Mouse (Mus musculus): Measurements from ENCODE around the gene P2ry12.

P2ry12 gene

GRCm38 (mm10) chr3:59243384-59243783 lies 19.3 kb downstream of the P2ry12 start:
- peak; percentile 84 for ATAC-seq (ENCODE audit: insufficient number of reproducible peaks, low FRiP score, low TSS enrichment)

GRCm38 (mm10) chr3:59234878-59235277 lies 27.8 kb downstream of the P2ry12 start:
- no peak for ATAC-seq (ENCODE audit: insufficient number of reproducible peaks, low FRiP score, low TSS enrichment)

GRCm38 (mm10) chr3:59230912-59231311 lies 31.8 kb downstream of the P2ry12 start:
- ATAC-seq (ENCODE audit: insufficient number of reproducible peaks, low FRiP score, low TSS enrichment), result no peak

- ATAC-seq (ENCODE audit: insufficient number of reproducible peaks, low FRiP score, low TSS enrichment), result no peak
These were observed 33.7 kb downstream of the P2ry12 start for GRCm38 (mm10) chr3:59228730-59229551.

- no peak for ATAC-seq (ENCODE audit: insufficient number of reproducible peaks, low FRiP score, low TSS enrichment)
These were observed 35.0 kb downstream of the P2ry12 start for GRCm38 (mm10) chr3:59227696-59228095.

- no peak for ATAC-seq (ENCODE audit: insufficient number of reproducible peaks, low FRiP score, low TSS enrichment)
These were observed 37.3 kb downstream of the P2ry12 start for GRCm38 (mm10) chr3:59225411-59225810.

- no peak for ATAC-seq (ENCODE audit: insufficient number of reproducible peaks, low FRiP score, low TSS enrichment)
These were observed 40.4 kb downstream of the P2ry12 start for GRCm38 (mm10) chr3:59222303-59222702.

- ATAC-seq (ENCODE audit: insufficient number of reproducible peaks, low FRiP score, low TSS enrichment), result no peak
These were observed 43.3 kb downstream of the P2ry12 start for GRCm38 (mm10) chr3:59219326-59219725.

GRCm38 (mm10) chr3:59217211-59217610 lies 45.5 kb downstream of the P2ry12 start:
- ATAC-seq (ENCODE audit: insufficient number of reproducible peaks, low FRiP score, low TSS enrichment), result no peak

GRCm38 (mm10) chr3:59212404-59212803 lies 50.3 kb downstream of the P2ry12 start:
- no peak for ATAC-seq (ENCODE audit: insufficient number of reproducible peaks, low FRiP score, low TSS enrichment)

GRCm38 (mm10) chr3:59211784-59212183 lies 50.9 kb downstream of the P2ry12 start:
- no peak for ATAC-seq (ENCODE audit: insufficient number of reproducible peaks, low FRiP score, low TSS enrichment)

- no peak for ATAC-seq (ENCODE audit: insufficient number of reproducible peaks, low FRiP score, low TSS enrichment)
These were observed 51.9 kb downstream of the P2ry12 start, which contains the start of gene P2ry13 for GRCm38 (mm10) chr3:59210727-59211126. P2ry13 (minus strand) TSS chr3:59210882.

- no peak for ATAC-seq (ENCODE audit: insufficient number of reproducible peaks, low FRiP score, low TSS enrichment)
These were observed 52.6 kb downstream of the P2ry12 start for GRCm38 (mm10) chr3:59210089-59210488.

GRCm38 (mm10) chr3:59208650-59209548 lies 53.8 kb downstream of the P2ry12 start:
- ATAC-seq (ENCODE audit: insufficient number of reproducible peaks, low FRiP score, low TSS enrichment), result peak; percentile 59

GRCm38 (mm10) chr3:59205941-59206340 lies 56.7 kb downstream of the P2ry12 start:
- no peak for ATAC-seq (ENCODE audit: insufficient number of reproducible peaks, low FRiP score, low TSS enrichment)

- no peak for ATAC-seq (ENCODE audit: insufficient number of reproducible peaks, low FRiP score, low TSS enrichment)
These were observed 57.8 kb downstream of the P2ry12 start for GRCm38 (mm10) chr3:59204719-59205503.

GRCm38 (mm10) chr3:59203802-59204520 lies 58.7 kb downstream of the P2ry12 start:
- no peak for ATAC-seq (ENCODE audit: insufficient number of reproducible peaks, low FRiP score, low TSS enrichment)

- peak; percentile 61; the same call in 1 of the 2 replicates for ATAC-seq (ENCODE audit: insufficient number of reproducible peaks, low FRiP score, low TSS enrichment)
These were observed 65.2 kb downstream of the P2ry12 start for GRCm38 (mm10) chr3:59197329-59197948.

- no peak for ATAC-seq (ENCODE audit: insufficient number of reproducible peaks, low FRiP score, low TSS enrichment)
These were observed 67.7 kb downstream of the P2ry12 start, which contains the start of gene Gpr87 for GRCm38 (mm10) chr3:59194938-59195337. Gpr87 (minus strand) TSS chr3:59195104.

Data from cerebellum, adult (tissue).